Mouse (Mus musculus): ENCODE results near the gene Bco1. TPM values are rescaled to one million over a fixed set of nuclear protein-coding genes. Genes with fewer than 3 reads are reported as not detected.

Bco1 gene
- 0.25 and 0.32 TPM in 2 replicates for polyA plus RNA-seq (2012; rRNA removed)

GRCm38 (mm10) chr8:117095647-117096046, at the start of gene Bco1:
TSS of gene Bco1 (plus strand) at chr8:117095854.
- DNase-seq (ENCODE audit: low read depth), result no peak

DNA sequence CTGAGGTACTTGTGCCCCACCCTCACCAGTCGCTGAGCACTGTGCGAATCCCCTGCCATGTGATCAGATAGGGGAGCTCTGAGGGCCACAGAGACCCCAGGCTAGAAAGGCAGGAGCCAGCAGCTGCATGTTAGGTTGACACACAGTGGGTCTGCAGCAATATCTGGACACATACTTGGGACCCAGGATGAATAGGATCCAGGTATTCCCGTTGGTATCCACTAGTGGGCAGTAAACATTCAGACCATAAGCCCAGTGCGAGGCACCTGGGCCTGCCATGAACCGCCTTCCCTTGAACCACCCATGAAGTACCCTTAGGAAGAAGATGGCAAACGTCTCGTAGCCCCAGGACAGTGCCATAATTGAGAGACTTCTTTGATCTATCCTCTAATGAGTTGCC, 46.2 kb upstream of the Bco1 start:
- no peak for DNase-seq (ENCODE audit: low read depth)

DNA sequence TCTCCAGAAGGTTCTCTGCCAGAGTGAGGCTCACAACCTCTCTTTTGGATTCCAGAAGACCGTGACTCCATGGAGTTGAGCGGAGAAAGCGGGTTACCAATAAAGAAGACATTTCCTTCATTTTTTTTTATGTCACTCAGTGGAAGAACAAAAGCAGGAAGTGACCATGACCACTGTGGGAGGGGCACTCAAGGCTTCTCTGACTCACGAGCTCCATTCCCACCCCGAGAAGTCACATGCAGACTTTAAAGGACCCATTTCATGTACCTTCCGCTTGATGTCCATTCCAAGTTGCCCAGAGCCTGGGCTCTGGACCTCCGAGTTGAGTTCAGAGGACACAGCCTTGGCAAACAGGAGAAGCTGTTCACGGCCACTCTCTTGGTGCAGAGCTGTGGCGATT, 44.9 kb upstream of the Bco1 start:
- no peak for DNase-seq (ENCODE audit: low read depth)

GRCm38 (mm10) chr8:117051316-117051715, 44.3 kb upstream of the Bco1 start:
- no peak for DNase-seq (ENCODE audit: low read depth)

DNA sequence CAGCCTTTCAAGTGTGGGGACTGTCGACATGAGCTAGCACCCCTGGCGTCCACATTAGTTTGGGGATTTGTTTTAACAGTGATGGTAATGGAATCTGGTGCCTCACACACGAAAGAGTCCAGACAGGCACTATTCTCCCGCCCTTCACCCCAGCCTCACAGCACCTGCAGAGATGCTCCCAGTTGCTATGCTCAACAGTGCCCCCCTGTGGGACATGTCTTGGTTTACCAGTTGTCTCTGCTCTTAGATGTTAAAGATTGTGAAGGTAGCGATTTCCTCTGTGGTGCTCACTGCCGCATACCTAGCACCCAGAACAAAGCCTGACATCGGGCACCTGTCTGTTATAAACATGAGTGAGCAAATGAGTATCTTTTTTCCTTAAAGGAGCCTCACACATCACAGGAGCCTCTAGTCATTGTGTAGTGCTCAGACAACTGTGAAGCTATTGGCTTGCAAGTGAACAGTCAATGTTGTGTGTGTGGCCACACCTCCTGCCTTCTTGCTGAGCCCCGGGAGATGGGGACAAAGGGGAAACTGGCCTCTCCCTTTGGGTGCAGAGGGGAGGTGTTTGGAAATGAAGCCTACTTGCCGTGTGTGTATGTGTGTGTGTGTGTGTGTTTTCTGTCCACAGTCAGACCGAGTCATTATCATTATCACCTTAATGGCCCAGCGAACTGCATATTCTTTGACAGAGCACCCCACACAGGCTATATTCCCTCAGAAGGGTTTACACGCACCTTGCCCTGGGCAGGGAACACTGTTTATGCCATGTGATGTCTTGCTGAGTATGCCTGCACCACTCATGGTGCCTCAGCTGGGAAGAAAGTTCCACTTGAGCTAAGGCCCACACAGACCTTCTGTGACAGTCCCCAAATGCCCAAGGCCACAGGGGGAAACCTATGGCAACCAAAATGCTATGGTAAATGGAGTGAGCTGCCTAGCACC, 42.2 kb upstream of the Bco1 start:
- DNase-seq (ENCODE audit: low read depth), result no peak

- no peak for DNase-seq (ENCODE audit: low read depth)
These were observed 41.5 kb upstream of the Bco1 start for GRCm38 (mm10) chr8:117054146-117054545.

GRCm38 (mm10) chr8:117055097-117055496, 40.6 kb upstream of the Bco1 start:
- DNase-seq (ENCODE audit: low read depth), result no peak

GRCm38 (mm10) chr8:117059021-117059420, 36.6 kb upstream of the Bco1 start:
- DNase-seq (ENCODE audit: low read depth), result no peak

DNA sequence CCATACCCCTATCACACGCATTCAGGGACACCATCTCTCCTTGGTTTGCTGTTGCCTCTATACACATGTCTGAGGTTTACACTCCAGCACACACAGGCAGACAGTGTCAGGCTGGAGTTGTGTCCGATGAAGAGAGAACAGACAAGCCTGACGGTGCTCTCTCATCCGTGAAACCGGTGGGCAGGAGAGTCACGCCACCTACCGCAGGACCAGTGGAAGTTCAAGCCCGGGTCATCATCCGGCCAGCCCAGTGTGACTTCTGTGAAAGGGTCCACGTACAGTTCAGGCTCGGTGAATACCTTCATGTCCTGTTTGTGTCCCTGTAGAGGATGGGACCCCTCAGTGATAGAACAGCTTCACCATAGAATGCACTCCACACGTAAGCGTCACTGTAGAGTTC, 35.3 kb upstream of the Bco1 start:
- DNase-seq (ENCODE audit: low read depth), result no peak

DNA sequence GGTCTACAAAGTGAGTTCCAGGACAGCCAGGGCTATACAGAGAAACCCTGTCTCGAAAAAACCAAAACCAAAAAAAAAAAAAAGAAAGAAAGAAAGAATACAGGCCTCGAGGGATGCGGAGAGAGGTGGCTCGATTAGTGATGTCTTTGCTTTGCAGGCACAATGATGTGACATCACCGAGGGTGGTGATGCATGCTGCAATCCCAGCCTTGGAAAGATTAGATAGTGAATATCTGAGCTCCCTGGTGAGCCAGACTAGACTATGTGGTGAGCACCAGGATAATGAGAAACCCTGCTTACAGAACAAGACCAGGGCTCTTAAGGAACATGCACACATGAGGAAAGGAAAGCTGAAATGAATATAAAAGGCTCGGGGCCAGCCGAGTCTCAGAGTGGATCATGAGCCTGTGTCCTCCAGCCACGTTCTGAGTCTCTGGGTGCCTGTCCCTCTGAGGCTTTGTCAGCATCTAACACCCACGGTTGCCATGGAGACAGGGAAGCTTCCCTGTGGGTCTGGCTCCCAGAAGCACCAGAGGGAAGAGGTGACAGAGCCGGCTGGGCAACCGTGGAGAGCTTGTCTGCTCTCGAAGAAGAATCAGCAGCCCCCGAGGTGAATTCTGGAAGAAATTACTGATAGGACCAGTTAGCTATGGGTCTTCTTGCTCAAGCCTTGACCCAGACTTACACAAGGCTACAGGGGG, 34.3 kb upstream of the Bco1 start:
- DNase-seq (ENCODE audit: low read depth), result no peak

- DNase-seq (ENCODE audit: low read depth), result no peak
These were observed 28.7 kb upstream of the Bco1 start for GRCm38 (mm10) chr8:117066955-117067354.

- no peak for DNase-seq (ENCODE audit: low read depth)
These were observed 28.3 kb upstream of the Bco1 start for GRCm38 (mm10) chr8:117067396-117067795.

GRCm38 (mm10) chr8:117068294-117068693, 27.4 kb upstream of the Bco1 start:
- DNase-seq (ENCODE audit: low read depth), result no peak

GRCm38 (mm10) chr8:117069708-117070107, 25.9 kb upstream of the Bco1 start:
- DNase-seq (ENCODE audit: low read depth), result no peak

DNA sequence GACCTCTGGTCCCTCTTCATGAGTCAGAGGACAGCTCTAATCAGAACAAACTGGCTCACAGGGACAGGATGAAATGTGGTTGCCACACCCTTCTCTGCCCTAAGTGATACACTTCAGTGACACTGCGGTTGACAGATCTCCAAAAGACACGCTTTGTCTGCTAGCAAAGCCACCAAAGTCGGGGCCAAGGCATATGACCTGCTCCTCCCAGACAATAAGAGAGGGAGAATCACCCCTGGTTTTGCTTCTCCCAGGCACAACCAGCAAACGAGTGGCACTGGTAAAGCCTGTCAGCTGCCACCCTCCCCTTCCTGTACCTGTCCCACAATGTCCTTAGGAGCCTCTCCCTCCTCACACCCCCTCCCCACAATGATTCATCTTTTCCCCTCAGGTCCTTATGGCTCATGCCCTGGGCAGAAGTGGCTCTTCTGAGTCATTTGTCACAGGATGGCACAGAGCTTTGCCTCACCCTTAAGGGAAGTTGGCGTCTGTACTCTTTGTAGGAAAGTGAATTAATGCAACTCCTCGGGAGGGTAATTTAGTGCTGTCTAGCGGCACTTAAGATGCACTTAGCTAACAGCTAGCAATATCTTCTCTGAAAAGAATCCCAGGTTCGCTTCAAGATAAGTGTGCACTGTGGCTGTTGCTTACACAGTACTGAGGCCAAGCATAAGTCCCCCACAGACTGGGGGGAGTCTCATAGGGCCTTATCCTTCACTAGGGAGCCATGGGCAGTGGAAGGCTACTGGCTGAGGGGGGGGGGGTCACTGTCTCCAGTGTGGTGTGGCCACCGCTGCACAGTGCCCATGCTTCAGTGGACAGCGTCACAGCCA, 21.1 kb upstream of the Bco1 start:
- DNase-seq (ENCODE audit: low read depth), result no peak

- DNase-seq (ENCODE audit: low read depth), result no peak
These were observed 17.2 kb upstream of the Bco1 start for GRCm38 (mm10) chr8:117078367-117078926.

GRCm38 (mm10) chr8:117079652-117080051, 16.0 kb upstream of the Bco1 start:
- no peak for DNase-seq (ENCODE audit: low read depth)

DNA sequence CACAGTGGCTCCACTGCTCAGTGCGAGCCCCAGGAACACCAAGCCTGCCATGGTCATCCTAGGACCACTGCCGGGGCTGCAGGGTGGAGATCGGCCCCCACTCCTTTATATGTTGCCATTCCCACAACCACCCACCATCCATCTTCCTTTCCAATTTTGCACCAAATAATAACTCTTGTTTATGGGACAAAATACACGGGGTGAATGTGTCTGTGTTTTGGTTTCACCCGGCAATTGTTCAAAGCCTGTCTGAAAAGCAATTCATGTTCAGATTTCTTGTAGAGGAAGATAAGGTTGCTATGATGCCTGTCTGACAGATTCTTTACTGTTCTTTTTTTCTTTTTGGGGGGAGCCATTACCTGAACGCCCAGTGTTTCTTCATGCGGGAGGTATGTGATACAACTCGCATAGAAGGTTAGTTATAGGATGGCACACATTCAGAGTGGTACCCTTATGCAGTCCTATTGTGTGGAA, 13.2 kb upstream of the Bco1 start, which contains the start of gene Pkd1l2:
Gene Pkd1l2, minus strand, starts transcription at position 51 of the 474 bp plus-strand sequence.
- no peak for DNase-seq (ENCODE audit: low read depth)

- no peak for DNase-seq (ENCODE audit: low read depth)
These were observed 12.6 kb upstream of the Bco1 start for GRCm38 (mm10) chr8:117082947-117083559.

GRCm38 (mm10) chr8:117085521-117085920, 10.1 kb upstream of the Bco1 start:
- no peak for DNase-seq (ENCODE audit: low read depth)

GRCm38 (mm10) chr8:117087036-117087435, 8.6 kb upstream of the Bco1 start:
- no peak for DNase-seq (ENCODE audit: low read depth)
